Mouse (Mus musculus) liver, embryonic 14.5 days (tissue): ENCODE measurements around the gene Bag3.

Source experiments
- CTCF ChIP-seq: IDR thresholded peaks from 2 replicates; pipeline ENCODE4 v1.5.1; 2016; ENCODE audit warnings: antibody characterized with exemption, low read depth, control low read depth
- EP300 ChIP-seq: IDR thresholded peaks from 2 replicates; pipeline ENCODE4 v1.6.1; 2016; ENCODE audit warnings: antibody characterized with exemption, low read depth

- TF ChIP-seq CTCF (no peak), EP300 (no peak)
Observed at GRCm38 (mm10) chr7:128596274-128596673, 72.9 kb downstream of the Bag3 start.
